ENCODE assay signal across 11 mouse cellular contexts in the genomic region with DNA sequence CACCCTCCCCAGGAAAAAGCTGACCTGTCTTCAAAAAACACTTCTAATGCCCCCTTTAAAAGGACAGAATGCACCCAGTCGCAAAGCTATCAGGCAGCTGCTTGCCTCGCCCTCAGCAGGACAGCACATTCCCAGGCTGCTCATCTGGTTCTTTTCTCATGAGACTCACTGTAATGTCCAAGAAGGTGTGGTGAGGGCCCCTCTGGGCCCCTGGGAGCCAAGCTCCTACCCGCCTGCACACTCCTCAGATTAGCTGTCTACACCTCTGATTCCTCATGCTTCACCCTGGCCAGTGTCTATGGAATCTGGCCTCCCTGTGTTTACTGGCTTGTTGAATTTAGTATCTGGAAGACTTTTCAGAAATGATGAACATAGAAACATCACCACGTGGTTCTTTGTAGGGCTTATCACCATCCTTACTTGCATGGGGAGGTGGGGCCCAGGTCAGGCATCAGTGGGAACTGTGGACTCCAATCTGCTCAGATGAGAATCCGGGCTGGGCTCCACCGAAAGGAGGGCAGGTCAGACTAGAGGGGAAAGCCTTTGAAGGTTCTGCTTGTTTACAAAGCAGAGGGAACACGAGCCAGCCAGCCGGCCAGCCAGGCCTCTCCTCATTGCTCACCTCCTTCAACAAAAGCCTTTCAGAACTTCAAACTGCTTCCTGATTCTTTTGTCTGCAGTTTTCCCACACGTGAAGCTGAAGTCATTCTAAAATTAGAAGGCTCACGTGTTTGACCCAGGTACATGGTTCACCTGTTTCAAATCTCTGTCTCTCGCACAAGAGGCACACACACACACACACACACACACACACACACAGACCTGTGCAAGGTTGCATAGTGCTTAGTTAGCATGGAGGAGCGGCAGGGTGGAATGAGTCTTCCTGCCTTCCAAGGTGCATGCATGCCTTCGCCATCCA. TPM values are rescaled to one million over a fixed set of nuclear protein-coding genes. Genes with fewer than 3 reads are reported as not detected.
DNase-seq lines count a peak whose midpoint lies in the region; ATAC-seq and TF ChIP-seq lines count a peak whose summit lies in the region.
"Had no signal": no experiment of that assay in that cellular context is flagged by ENCODE, and none has a peak within 500 bp of the region (broad histone marks: within the 10 kb centered on the region; RNA-seq: fewer than 3 reads in every experiment).

No protein-coding gene starts in this region.

- H3K36me3 ChIP-seq in intestine, postnatal 0 days (ENCODE audit: control insufficient read depth, insufficient read depth): no peaks in the 10 kb centered on the region
- H3K36me3 ChIP-seq in liver, embryonic 13.5 days: no peaks in the 10 kb centered on the region
- no peaks in the 10 kb centered on the region for H3K36me3 ChIP-seq in stomach, embryonic 16.5 days (ENCODE audit: control insufficient read depth, insufficient read depth, low read length)

- no peak for TF ChIP-seq CTCF in intestine, postnatal 0 days (IDR thresholded peaks at IDR 0.05; ENCODE audit: low read depth)
- TF ChIP-seq CTCF in cerebellum, adult 2 months (IDR thresholded peaks at IDR 0.05; ENCODE audit: borderline replicate concordance, insufficient read depth, low read depth, low read length): no peak

- no peak overlapping the region for H3K4me3 ChIP-seq in intestine, postnatal 0 days (ENCODE audit: low read depth, low read length)
- H3K4me3 ChIP-seq in liver, embryonic 13.5 days (replicated peaks): no peak overlapping the region
- H3K4me3 ChIP-seq in stomach, embryonic 16.5 days (replicated peaks; ENCODE audit: low read length): no peak overlapping the region
- H3K4me3 ChIP-seq in cerebellum, adult 2 months (replicated peaks; ENCODE audit: insufficient read depth, low read depth, low read length): no peak overlapping the region
- H3K4me3 ChIP-seq: megakaryocyte, embryonic 14.5 days had no signal

- WGBS in intestine, postnatal 0 days: 19% methylated on average over 13 of the region's 13 CpGs
- 43% methylated on average over 13 of the region's 13 CpGs for WGBS in liver, embryonic 13.5 days (ENCODE audit: insufficient replicate concordance)
- 28% methylated on average over 13 of the region's 13 CpGs for WGBS in stomach, embryonic 16.5 days
- WGBS in cerebellum, adult 2 months: 56% methylated on average over 13 of the region's 13 CpGs

- H3K27me3 ChIP-seq in intestine, postnatal 0 days (replicated peaks; ENCODE audit: control insufficient read depth, insufficient read depth, low read length): no peaks in the 10 kb centered on the region
- no peaks in the 10 kb centered on the region for H3K27me3 ChIP-seq in liver, embryonic 13.5 days
- H3K27me3 ChIP-seq in stomach, embryonic 16.5 days (ENCODE audit: control insufficient read depth, insufficient read depth, low read length): no peaks in the 10 kb centered on the region
- no peaks in the 10 kb centered on the region for H3K27me3 ChIP-seq in cerebellum, adult 2 months (ENCODE audit: control insufficient read depth, insufficient read depth, low read length)

- ATAC-seq in intestine, postnatal 0 days: peak; percentile 80
- 0 out of 2 replicates have a peak, but pooled peaks have one; percentile 23 for ATAC-seq in liver, embryonic 13.5 days (ENCODE audit: low read depth)
- peak; percentile 86 for ATAC-seq in stomach, embryonic 16.5 days (ENCODE audit: insufficient read depth, low FRiP score)

- peak overlapping the region; percentile 81 for H3K27ac ChIP-seq in intestine, postnatal 0 days (ENCODE audit: low read depth, low read length)
- no peak overlapping the region for H3K27ac ChIP-seq in liver, embryonic 13.5 days
- peak overlapping the region; percentile 84 for H3K27ac ChIP-seq in stomach, embryonic 16.5 days (ENCODE audit: low read length)
- no peak overlapping the region for H3K27ac ChIP-seq in cerebellum, adult 2 months (ENCODE audit: insufficient read depth, low read length)

- H3K4me1 ChIP-seq in intestine, postnatal 0 days (replicated peaks; ENCODE audit: control insufficient read depth, insufficient read depth, low read length): no peaks in the 10 kb centered on the region; the same call in 1 of the 2 replicates
- H3K4me1 ChIP-seq in liver, embryonic 13.5 days (replicated peaks): no peaks in the 10 kb centered on the region; the same call in 1 of the 2 replicates
- H3K4me1 ChIP-seq in stomach, embryonic 16.5 days (ENCODE audit: control insufficient read depth, insufficient read depth, low read length): peaks cover 16% of the 10 kb centered on the region; the same call in 1 of the 2 replicates
- H3K4me1 ChIP-seq in cerebellum, adult 2 months (ENCODE audit: control insufficient read depth, insufficient read depth, low read length): peaks cover 17% of the 10 kb centered on the region
- H3K4me1 ChIP-seq: megakaryocyte, embryonic 14.5 days had no signal

- no peak overlapping the region for H3K9ac ChIP-seq in intestine, postnatal 0 days (ENCODE audit: low read depth, low read length)
- no peak overlapping the region for H3K9ac ChIP-seq in liver, embryonic 13.5 days
- H3K9ac ChIP-seq in stomach, embryonic 16.5 days (ENCODE audit: low read length): no peak overlapping the region

- H3K9me3 ChIP-seq in intestine, postnatal 0 days (ENCODE audit: control insufficient read depth): no peaks in the 10 kb centered on the region
- H3K9me3 ChIP-seq in liver, embryonic 13.5 days (replicated peaks): no peaks in the 10 kb centered on the region
- H3K9me3 ChIP-seq in stomach, embryonic 16.5 days (replicated peaks; ENCODE audit: control insufficient read depth, low read length): no peaks in the 10 kb centered on the region
- H3K9me3 ChIP-seq: megakaryocyte, embryonic 14.5 days had no signal

- TF ChIP-seq POLR2A in cerebellum, adult 2 months (IDR thresholded peaks at IDR 0.05; ENCODE audit: borderline replicate concordance, insufficient read depth, low read length): no peak

- peak; percentile 51 for DNase-seq in ovary, postnatal 36 days (ENCODE audit: low spot score)
- DNase-seq in ovary, postnatal 10 days (ENCODE audit: low spot score): no peak
- DNase-seq in liver, embryonic 13.5 days: no peak
- DNase-seq in natural killer cell, adult 2 months (ENCODE audit: low spot score in 2 of 2): no peak
- DNase-seq in cerebellum, adult 2 months: no peak
- DNase-seq in gastrocnemius, postnatal 14 days: no peak
- DNase-seq: adrenal gland, postnatal 14 days; heart, postnatal 36 days had no signal

- intact Hi-C loops in gastrocnemius, postnatal 14 days (cut with DNase I; ENCODE audit: low total_unique reads): no loop called here

- 0 out of 2 replicates have a peak overlapping the region, but pooled peaks have one; percentile 13 for H3K4me2 ChIP-seq in intestine, postnatal 0 days (replicated peaks; ENCODE audit: low read depth)
- no peak overlapping the region for H3K4me2 ChIP-seq in liver, embryonic 13.5 days
- H3K4me2 ChIP-seq in stomach, embryonic 16.5 days (ENCODE audit: low read depth, low read length): peak overlapping the region; percentile 13; the same call in 1 of the 2 replicates

RNA-seq across cellular contexts. Expression of gene Tgfa, which starts 38.7 kb away (rescaled TPM):
- 7.5 and 8.4 TPM in 2 replicates for polyA plus RNA-seq in intestine, postnatal 0 days (2015; fragmentation: Nextera tagmentation; extraction: Ambion mirVana)
- polyA plus RNA-seq in liver, embryonic 13.5 days (2015; fragmentation: Nextera tagmentation; extraction: Ambion mirVana): 1.1 and 1.2 TPM in 2 replicates
- polyA plus RNA-seq in stomach, embryonic 16.5 days (2015; fragmentation: Nextera tagmentation; extraction: Ambion mirVana): 7.2 and 10.2 TPM in 2 replicates
- 13.9 and 16.1 TPM in 2 replicates for polyA plus RNA-seq in cerebellum, adult 2 months (2012; rRNA removed)
- under 1 TPM; 0.27 to 0.47 TPM for total RNA-seq in gastrocnemius, postnatal 14 days (2021)

Comparison
In these comparisons a context has a peak if more than half of its experiments do, and no peak if none do; other contexts are left out.
1. ATAC-seq: peak in every context shown above with its lines; median percentile 86 in stomach, embryonic 16.5 days; 80 in intestine, postnatal 0 days; 23 in liver, embryonic 13.5 days.
2. H3K27ac ChIP-seq: peak in intestine, postnatal 0 days (single experiment) and stomach, embryonic 16.5 days (single experiment); none in liver, embryonic 13.5 days (single experiment) and cerebellum, adult 2 months (single experiment).